14 mouse cellular contexts compared by ENCODE assay signal in genomic region chr10:8021971-8022370, GRCm38 (mm10).
A peak's percentile ranks its signal among the peaks of the same experiment; 100 is the strongest.
DNase-seq lines count a peak whose midpoint lies in the region; ATAC-seq and TF ChIP-seq lines count a peak whose summit lies in the region.
"Had no signal": no experiment of that assay in that cellular context is flagged by ENCODE, and none has a peak within 500 bp of the region (broad histone marks: within the 10 kb centered on the region; RNA-seq: fewer than 3 reads in every experiment).

No protein-coding gene starts in this region.

- H3K4me3 ChIP-seq in kidney, embryonic 15.5 days (replicated peaks) = no peak overlapping the region
- H3K4me3 ChIP-seq in lung, embryonic 14.5 days (ENCODE audit: low read depth, low read length) = no peak overlapping the region
- H3K4me3 ChIP-seq in lung, postnatal 0 days (ENCODE audit: low read depth, low read length) = no peak overlapping the region
- H3K4me3 ChIP-seq in intestine, embryonic 16.5 days (ENCODE audit: low read length) = no peak overlapping the region
- H3K4me3 ChIP-seq: forebrain, embryonic 13.5 days; limb, embryonic 10.5 days; liver, embryonic 12.5 days had no signal

- H3K4me1 ChIP-seq in kidney, embryonic 15.5 days = peaks cover 10% of the 10 kb centered on the region; the same call in 1 of the 2 replicates
- no peaks in the 10 kb centered on the region for H3K4me1 ChIP-seq in lung, embryonic 14.5 days (ENCODE audit: insufficient read depth)
- H3K4me1 ChIP-seq in lung, postnatal 0 days (ENCODE audit: insufficient read depth, low read depth, low read length) = no peaks in the 10 kb centered on the region
- 0 out of 2 replicates have a peak, but pooled peaks cover 3% of the 10 kb centered on the region for H3K4me1 ChIP-seq in intestine, embryonic 16.5 days (ENCODE audit: control insufficient read depth, insufficient read depth, low read length)

- no peak overlapping the region for H3K27ac ChIP-seq in kidney, embryonic 15.5 days
- no peak overlapping the region for H3K27ac ChIP-seq in lung, embryonic 14.5 days (ENCODE audit: low read depth)
- no peak overlapping the region for H3K27ac ChIP-seq in lung, postnatal 0 days (ENCODE audit: low read length)
- peak overlapping the region; percentile 38; the same call in 1 of the 2 replicates for H3K27ac ChIP-seq in intestine, embryonic 16.5 days (ENCODE audit: low read length)
- H3K27ac ChIP-seq: forebrain, embryonic 13.5 days; limb, embryonic 10.5 days; liver, embryonic 12.5 days had no signal

- no peak for TF ChIP-seq EP300 in lung, postnatal 0 days (IDR thresholded peaks at IDR 0.05)

- peak; percentile 22 for DNase-seq in kidney, adult 11 months
- DNase-seq in lung, embryonic 14.5 days = peak; percentile 53
- no peak for DNase-seq in lung, postnatal 0 days (ENCODE audit: low spot score)
- DNase-seq in 416B (ENCODE audit: low read depth) = peak; percentile 75
- no peak for DNase-seq in adrenal gland, adult (ENCODE audit: inconsistent age in 2 of 2, low spot score in 1 of 2)
- no peak for DNase-seq in testis, postnatal 14 days (ENCODE audit: low spot score)
- DNase-seq: B cell, adult 2 months; cerebellum, adult 2 months; right cerebral cortex, adult 18-20 months had no signal

- H3K9me3 ChIP-seq in kidney, embryonic 15.5 days (replicated peaks) = no peaks in the 10 kb centered on the region
- H3K9me3 ChIP-seq in lung, embryonic 14.5 days (ENCODE audit: low read depth, low read length) = no peaks in the 10 kb centered on the region
- no peaks in the 10 kb centered on the region for H3K9me3 ChIP-seq in lung, postnatal 0 days (ENCODE audit: low read length)
- H3K9me3 ChIP-seq in intestine, embryonic 16.5 days (ENCODE audit: control insufficient read depth, low read length) = no peaks in the 10 kb centered on the region
- H3K9me3 ChIP-seq: forebrain, embryonic 13.5 days; limb, embryonic 10.5 days; liver, embryonic 12.5 days had no signal

- H3K36me3 ChIP-seq in kidney, embryonic 15.5 days = no peaks in the 10 kb centered on the region
- H3K36me3 ChIP-seq in lung, embryonic 14.5 days (ENCODE audit: insufficient read depth) = no peaks in the 10 kb centered on the region
- H3K36me3 ChIP-seq in lung, postnatal 0 days (ENCODE audit: insufficient read depth, low read length) = no peaks in the 10 kb centered on the region
- H3K36me3 ChIP-seq in intestine, embryonic 16.5 days (ENCODE audit: control insufficient read depth, insufficient read depth, low read length) = no peaks in the 10 kb centered on the region
- H3K36me3 ChIP-seq: limb, embryonic 10.5 days; liver, embryonic 12.5 days had no signal

- no peak overlapping the region for H3K4me2 ChIP-seq in kidney, embryonic 15.5 days
- H3K4me2 ChIP-seq in lung, embryonic 14.5 days = no peak overlapping the region
- H3K4me2 ChIP-seq in lung, postnatal 0 days (replicated peaks; ENCODE audit: low read depth, low read length) = no peak overlapping the region
- H3K4me2 ChIP-seq in intestine, embryonic 16.5 days (ENCODE audit: low read depth, low read length) = no peak overlapping the region
- H3K4me2 ChIP-seq: forebrain, embryonic 13.5 days; liver, embryonic 12.5 days had no signal

- WGBS in kidney, embryonic 15.5 days = 63% methylated on average over 1 of the region's 1 CpGs
- WGBS in lung, embryonic 14.5 days = 50% methylated on average over 1 of the region's 1 CpGs
- WGBS in lung, postnatal 0 days = 43% methylated on average over 1 of the region's 1 CpGs
- WGBS in intestine, embryonic 16.5 days = 68% methylated on average over 1 of the region's 1 CpGs

- no peak for ATAC-seq in kidney, embryonic 15.5 days (replicated peaks; ENCODE audit: low FRiP score)
- ATAC-seq in lung, embryonic 14.5 days (ENCODE audit: insufficient read depth) = no peak
- no peak for ATAC-seq in lung, postnatal 0 days
- ATAC-seq in intestine, embryonic 16.5 days = peak; percentile 43
- ATAC-seq: forebrain, embryonic 13.5 days; liver, embryonic 12.5 days had no signal

- H3K27me3 ChIP-seq in kidney, embryonic 15.5 days = no peaks in the 10 kb centered on the region
- H3K27me3 ChIP-seq in lung, embryonic 14.5 days (ENCODE audit: insufficient read depth, low read length) = no peaks in the 10 kb centered on the region
- H3K27me3 ChIP-seq in lung, postnatal 0 days (replicated peaks; ENCODE audit: insufficient read depth, low read length) = no peaks in the 10 kb centered on the region
- no peaks in the 10 kb centered on the region for H3K27me3 ChIP-seq in intestine, embryonic 16.5 days (replicated peaks; ENCODE audit: control insufficient read depth, insufficient read depth, low read length)
- H3K27me3 ChIP-seq: liver, embryonic 12.5 days had no signal

- no peak for TF ChIP-seq CTCF in lung, embryonic 14.5 days (IDR thresholded peaks at IDR 0.05; ENCODE audit: low read depth)
- TF ChIP-seq CTCF in lung, postnatal 0 days (IDR thresholded peaks at IDR 0.05) = no peak

- H3K9ac ChIP-seq in kidney, embryonic 15.5 days = no peak overlapping the region
- no peak overlapping the region for H3K9ac ChIP-seq in lung, embryonic 14.5 days
- no peak overlapping the region for H3K9ac ChIP-seq in lung, postnatal 0 days (replicated peaks; ENCODE audit: low read depth)
- no peak overlapping the region for H3K9ac ChIP-seq in intestine, embryonic 16.5 days (ENCODE audit: low read depth, low read length)
- H3K9ac ChIP-seq: forebrain, embryonic 13.5 days; liver, embryonic 12.5 days had no signal

Comparison
In these comparisons a context has a peak if more than half of its experiments do, and no peak if none do; other contexts are left out.
1. DNase-seq: peak in kidney, adult 11 months (single experiment), lung, embryonic 14.5 days (single experiment) and 416B (single experiment); none in lung, postnatal 0 days (single experiment), adrenal gland, adult (0 of 2) and testis, postnatal 14 days (single experiment).